Mouse (Mus musculus): ENCODE results near the gene Dll3.

GRCm38 (mm10) chr7:28318036-28318435 is 16.0 kb upstream of the Dll3 start:
- no peak for TF ChIP-seq POLR2A (IDR thresholded peaks at IDR 0.05; ENCODE audit: extremely low read depth, insufficient read depth, low read length)
- TF ChIP-seq CTCF (IDR thresholded peaks at IDR 0.05; ENCODE audit: low read depth, low read length), result no peak
